Mouse (Mus musculus): Measurements from ENCODE around the gene Prkn. TPM values are rescaled to one million over a fixed set of nuclear protein-coding genes. Genes with fewer than 3 reads are reported as not detected.

Gene Prkn
- total RNA-seq, 2 experiments from 2014 or later: 8.7 to 10.8 TPM

DNA sequence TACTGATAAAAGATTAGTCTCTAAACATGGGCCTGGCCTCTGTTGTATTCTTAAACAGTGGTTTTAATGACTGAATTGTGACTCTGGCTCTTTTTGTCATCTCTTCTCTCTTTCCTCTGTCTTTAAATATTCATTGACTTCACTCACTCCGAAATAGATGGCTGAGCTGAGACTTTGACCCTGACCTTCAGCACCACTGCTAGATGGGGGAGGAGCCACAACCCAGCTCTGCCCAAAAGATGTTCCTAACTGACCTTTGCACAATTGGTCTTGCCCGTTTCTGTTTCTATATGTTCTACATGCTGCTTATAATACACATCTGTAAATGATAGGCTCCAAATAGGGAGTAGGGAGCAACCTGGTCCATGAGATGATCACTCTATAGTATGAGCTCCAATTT, 912.5 kb downstream of the Prkn start:
- DNase-seq: no peak

DNA sequence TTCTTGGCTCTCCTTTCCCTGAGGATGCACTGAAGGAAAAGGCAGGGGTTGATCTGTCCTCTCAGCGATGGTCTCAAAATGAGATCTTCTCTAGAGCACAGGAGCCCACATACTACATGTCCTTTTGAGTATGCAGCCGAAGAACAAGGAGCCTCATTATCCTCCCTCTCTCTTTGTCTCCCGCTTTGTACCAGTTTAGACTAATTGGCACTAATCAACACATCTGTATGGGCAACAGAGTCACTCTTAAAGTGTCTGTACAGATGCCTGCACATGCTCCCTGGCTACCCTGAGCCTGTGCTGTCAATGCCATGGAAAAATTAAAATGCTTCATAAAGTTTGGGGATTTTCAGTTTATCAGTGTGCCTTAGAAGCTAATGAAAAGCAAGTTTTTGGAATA, 924.9 kb downstream of the Prkn start:
- DNase-seq: no peak

- no peak for DNase-seq
Observed at GRCm38 (mm10) chr17:11765581-11765980, 925.4 kb downstream of the Prkn start.

GRCm38 (mm10) chr17:11767301-11767700, 927.1 kb downstream of the Prkn start:
- DNase-seq: peak; percentile 22

GRCm38 (mm10) chr17:11768345-11768744, 928.2 kb downstream of the Prkn start:
- DNase-seq: no peak

DNA sequence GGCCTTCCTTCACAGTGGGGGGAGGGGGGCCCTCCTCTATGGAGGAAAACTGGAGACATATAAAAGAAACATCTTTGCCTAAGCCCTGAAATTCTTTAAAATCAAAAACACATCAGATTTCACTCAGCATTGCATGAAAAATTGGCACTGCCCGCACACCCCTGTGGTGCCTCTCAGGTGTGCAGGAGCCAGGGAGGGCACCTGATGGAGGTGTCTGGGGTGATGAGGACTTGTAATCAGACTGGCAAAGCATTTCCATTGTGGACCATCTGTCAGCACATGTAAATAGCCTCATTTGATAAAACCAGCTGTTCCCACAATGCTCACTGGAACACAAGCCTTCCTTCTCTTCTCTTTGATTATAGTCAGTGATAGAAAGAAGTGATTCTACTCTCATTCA, 928.8 kb downstream of the Prkn start:
- no peak for DNase-seq

GRCm38 (mm10) chr17:11769513-11769912, 929.3 kb downstream of the Prkn start:
- DNase-seq: no peak

DNA sequence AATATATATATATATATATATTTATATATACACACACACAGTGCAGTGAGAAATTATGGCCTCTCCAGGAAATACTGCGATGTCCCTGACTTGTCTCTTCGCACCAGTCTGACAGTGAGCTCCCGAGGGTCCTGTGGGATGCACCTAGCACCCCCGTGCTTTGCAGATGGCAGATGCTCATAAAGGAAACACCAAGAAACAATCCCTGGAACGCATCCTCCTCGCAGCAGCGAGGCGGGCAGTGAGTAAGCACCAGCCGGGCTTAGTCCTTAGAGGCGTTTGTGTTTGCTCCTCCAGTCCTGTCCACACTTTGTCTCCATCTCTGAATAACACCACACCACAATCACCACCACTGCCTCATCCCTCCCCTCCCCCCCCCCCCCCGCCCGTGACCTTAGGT, 939.4 kb downstream of the Prkn start:
- no peak for DNase-seq

DNA sequence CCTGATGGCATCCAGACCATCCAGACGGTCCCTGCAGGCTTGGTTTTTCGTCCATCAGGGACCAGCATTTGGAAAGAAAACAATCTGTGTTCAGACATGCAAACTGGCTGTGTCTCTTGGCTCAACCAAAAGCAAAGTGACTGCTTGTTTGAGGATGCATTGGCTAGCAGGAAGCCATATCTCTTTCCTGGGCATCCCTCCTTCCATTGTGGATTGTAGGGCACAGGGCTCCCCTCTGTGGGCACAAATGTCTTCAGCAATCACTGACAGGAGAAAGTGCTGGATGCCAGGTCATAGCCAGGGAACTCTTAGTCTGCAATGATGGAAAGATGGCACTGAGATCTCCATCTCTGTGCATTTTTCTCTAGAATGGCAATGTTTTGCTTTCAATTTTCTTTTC, 939.8 kb downstream of the Prkn start:
- no peak for DNase-seq

DNA sequence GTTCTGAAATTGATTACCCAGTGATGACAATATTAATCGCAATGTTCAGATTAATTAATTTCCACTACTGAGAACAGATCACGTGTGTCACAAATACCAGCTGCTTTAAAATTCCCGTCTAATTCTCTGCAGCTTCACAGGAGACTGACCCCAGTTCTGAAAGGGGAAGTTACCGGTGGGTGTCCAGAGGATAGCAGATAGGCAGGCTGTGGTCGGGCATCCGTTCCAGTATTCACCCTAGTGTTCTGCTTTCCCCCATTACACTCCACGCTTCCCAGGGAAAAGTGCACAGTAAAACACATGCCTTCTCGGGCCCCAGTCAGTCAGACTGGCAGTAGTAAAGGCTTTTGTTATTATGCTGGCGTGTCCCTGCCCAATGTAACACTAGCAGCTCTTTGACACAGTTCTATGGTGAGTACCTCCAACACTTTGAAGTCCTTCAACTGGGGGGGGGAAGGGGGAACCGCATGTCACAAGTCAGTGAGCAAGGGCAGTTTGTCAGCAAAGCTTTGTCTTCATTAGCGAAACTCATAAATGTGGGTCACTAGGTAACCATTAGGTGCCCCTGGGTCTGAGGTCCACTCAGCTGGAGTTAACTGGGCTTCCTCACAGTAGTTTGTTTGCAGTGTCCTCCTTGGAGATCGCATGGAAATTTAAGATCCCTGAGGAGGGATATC, 940.8 kb downstream of the Prkn start:
- DNase-seq: no peak

- no peak for DNase-seq
Observed at GRCm38 (mm10) chr17:11788270-11788936, 948.2 kb downstream of the Prkn start.

DNA sequence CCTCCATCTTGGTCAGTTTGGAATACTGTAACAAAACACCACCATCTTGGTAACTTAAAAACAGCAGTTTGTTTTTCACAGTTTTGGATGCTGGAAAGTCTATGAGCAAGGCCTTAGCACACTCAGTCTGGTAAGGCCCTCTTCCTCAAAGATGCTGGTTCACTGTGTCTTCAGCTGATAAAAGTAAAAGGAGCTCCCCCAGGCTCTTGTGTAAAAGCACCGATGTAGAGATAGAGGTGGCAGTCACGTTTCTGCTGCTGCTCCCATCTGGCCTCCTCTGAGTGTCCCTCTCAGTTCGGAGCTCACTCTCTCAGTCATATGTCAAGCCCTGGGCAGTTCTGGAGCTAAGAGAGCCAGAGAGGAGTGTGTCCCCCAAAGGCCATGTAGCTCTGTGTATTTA, 955.8 kb downstream of the Prkn start:
- DNase-seq: no peak

GRCm38 (mm10) chr17:11801226-11801625, 961.0 kb downstream of the Prkn start:
- DNase-seq: no peak

GRCm38 (mm10) chr17:11807280-11807679, 967.1 kb downstream of the Prkn start:
- DNase-seq: no peak

DNA sequence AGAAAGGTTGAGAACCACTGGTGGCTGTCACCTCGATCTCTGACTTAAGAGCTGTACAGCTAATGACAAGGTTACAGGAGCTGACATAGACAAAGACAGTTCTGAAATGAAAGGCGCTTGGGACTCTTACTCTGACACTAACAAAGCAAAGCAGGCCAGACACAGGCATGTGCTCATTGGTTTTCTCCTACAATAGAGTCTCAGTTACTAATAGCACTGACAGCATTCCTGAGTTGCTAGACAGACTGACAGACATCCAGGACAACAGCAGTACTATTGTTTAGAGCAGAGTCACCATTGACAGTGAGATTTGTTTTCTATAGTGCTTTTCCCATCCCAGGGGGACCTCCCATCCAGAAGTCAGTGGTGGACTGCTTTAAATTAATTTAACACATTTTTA, 977.7 kb downstream of the Prkn start:
- no peak for DNase-seq

DNA sequence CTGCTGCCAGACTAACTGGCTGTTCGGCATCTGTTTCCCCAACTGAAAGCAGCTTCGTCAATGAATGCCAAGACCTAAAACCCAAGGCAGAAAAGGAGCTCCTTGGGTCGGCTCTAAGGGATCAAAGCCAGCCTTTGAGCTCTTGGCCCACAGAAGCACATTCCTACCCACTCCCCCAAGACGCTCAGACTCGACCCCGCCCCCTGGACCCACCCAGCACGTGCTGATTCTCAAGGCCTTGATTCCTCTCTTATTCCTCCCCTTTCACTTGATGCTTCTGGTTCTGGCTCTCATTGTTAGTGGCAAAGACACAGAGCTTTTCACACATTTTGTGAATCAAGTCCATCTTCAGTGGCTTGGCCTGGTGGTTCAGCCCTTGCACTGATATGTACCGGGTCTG, 979.3 kb downstream of the Prkn start:
- DNase-seq: no peak

DNA sequence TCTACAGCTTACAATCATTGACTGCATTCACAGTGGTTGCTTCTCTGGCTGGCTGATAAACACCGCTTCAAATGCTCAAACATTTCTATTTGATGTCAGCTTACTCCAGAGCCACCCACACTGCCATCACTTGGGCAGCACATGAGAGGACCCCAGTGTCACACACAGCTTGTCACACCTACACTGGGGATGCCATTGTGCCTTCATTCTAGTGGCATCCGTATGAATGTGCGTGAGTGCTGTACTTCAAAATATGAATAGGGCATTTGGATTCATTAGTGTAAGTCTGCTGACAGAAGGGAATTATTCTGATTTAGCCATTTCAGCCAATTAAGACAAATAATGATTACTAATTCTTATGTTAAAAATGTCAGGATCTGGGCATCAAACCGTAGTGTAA, 980.6 kb downstream of the Prkn start:
- DNase-seq: no peak

DNA sequence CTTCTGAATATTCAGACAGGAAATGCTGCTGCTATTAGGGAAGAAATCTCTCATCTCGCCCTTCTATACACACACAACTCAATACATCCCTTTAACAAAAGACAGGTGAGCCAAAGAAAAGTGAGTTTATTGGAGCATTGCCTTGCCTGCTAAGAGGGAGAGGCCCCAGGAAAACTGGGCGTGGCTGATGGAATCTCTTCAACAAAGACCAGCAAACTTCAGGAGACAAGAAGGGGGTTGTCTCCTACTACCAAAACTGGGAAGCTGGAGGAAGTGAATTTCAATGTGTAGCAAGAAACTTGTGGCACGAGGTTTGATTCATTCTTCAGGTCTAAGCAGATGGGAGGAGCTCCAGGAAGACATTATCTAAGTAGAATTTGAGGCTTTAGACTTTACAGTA, 989.3 kb downstream of the Prkn start:
- DNase-seq: no peak

DNA sequence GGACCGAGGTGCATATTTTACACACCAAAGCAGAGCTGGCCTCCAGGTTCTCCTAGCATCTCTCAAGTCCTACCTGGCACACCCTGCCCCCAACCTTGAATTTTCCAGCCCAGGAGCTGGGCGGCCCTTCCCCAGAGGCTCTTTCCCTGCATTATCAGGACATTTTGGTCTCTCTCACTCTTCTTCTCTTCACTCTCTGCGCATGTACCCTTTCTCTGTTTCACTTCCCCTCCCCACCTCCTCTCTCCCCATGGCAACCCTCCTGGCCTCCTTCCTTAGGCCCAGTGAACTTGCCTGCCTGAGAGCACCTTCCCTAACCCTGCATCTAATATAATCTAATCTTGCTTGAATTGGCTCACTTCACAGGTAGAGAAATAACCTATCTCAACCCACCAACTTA, 996.9 kb downstream of the Prkn start:
- DNase-seq: no peak

DNA sequence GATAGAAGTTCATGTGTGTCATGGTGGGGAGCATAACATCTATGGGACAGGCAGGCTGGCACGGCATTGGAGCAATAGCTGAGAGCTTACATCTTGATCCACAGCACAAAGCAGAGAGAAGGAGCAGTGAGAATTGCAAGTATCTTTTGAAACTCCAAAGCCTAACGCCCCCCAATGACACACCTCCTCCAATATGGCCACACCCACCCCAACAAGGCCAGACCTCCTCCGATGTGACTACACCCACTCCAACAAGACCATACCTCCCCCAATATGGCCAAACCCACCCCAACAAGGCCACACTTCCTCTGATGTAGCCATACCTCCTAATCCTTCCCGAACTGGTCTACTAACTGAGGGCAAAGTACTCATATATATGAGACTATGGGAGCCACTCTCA, 1004.3 kb downstream of the Prkn start:
- DNase-seq: no peak

- DNase-seq: no peak
Observed at GRCm38 (mm10) chr17:11844989-11845388, 1004.8 kb downstream of the Prkn start.

DNA sequence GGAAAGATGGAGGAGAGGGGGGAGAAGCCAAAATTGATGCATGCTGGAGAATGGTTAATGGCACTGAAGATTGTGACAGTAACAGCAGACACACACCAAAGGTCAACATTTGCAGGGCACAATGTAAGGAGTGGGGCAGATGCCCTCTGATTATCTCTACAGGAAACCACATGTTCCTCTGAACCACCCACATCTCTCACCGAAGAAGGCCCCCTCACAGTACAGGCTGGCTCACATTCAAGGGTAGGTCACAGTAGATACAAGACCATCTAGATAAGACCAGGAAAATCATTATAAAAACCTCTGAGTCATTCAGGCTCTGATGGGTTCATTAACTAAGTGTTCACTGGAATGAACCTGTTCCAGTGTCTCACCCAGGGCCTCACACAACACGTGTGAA, 1005.3 kb downstream of the Prkn start:
- no peak for DNase-seq

DNA sequence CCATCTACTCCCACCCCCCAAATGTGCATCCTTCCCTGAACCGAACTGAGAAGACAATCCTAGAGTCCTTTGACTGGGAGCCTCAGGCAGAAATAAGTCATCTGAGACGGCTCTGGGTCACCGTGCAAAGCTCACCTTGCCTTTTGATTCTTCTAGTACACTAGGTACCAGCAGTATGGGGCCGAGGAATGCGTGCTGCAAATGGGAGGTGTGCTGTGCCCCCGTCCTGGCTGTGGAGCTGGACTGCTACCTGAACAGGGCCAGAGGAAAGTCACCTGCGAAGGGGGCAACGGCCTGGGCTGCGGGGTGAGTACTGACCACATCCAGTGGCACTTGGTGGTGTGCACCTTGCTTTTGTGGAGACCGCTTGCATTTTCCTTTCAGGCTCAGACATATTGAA, 1014.4 kb downstream of the Prkn start:
- DNase-seq: no peak

- no peak for DNase-seq
Observed at GRCm38 (mm10) chr17:11858772-11859405, 1018.7 kb downstream of the Prkn start.

Measured in adrenal gland, postnatal 10 days (tissue).